Mouse (Mus musculus) olfactory bulb, adult 2 months (tissue): ENCODE measurements at regions not wholly inside any gene's neighbourhood (a gene's known extent, or its start where the extent isn't known, plus 50 kb on each side); places are given as distances from the start of the nearest gene placed in this dataset.

Source experiments
- H3K27ac ChIP-seq: fragments of 200-500 bp; 2 replicates; pipeline ENCODE4 v1.5.1; 2012; ENCODE audit warnings: low read depth, low read length; ENCODE audit not compliant: insufficient read depth
- H3K4me1 ChIP-seq: fragments of 200-500 bp; 2 replicates; pipeline ENCODE4 v1.6.1; 2012; ENCODE audit warnings: low read length; ENCODE audit not compliant: control insufficient read depth, insufficient read depth
- H3K4me3 ChIP-seq: fragments of 200-500 bp; 2 replicates; pipeline ENCODE4 v1.5.1; 2012; ENCODE audit warnings: mild to moderate bottlenecking, low read depth, low read length, moderate library complexity; ENCODE audit not compliant: insufficient read depth
- CTCF ChIP-seq: fragments of 200-500 bp; IDR thresholded peaks from 2 replicates; pipeline ENCODE4 v1.5.1; 2012; ENCODE audit warnings: low read depth, mild to moderate bottlenecking, low read length, moderate library complexity; ENCODE audit not compliant: insufficient read depth
- POLR2A ChIP-seq: fragments of 200-500 bp; IDR thresholded peaks from 2 replicates; pipeline ENCODE4 v1.6.1; 2012; ENCODE audit warnings: mild to moderate bottlenecking, low read depth, low read length, moderate library complexity; ENCODE audit not compliant: insufficient read depth
- WGBS: fragments of 180-500 bp; shearing (Covaris S2); methylation state at CpG from one replicate; pipeline ENCODE4 v1.1.7; 2018; 5-methylcytosine and 5-hydroxymethylcytosine counted together

DNA sequence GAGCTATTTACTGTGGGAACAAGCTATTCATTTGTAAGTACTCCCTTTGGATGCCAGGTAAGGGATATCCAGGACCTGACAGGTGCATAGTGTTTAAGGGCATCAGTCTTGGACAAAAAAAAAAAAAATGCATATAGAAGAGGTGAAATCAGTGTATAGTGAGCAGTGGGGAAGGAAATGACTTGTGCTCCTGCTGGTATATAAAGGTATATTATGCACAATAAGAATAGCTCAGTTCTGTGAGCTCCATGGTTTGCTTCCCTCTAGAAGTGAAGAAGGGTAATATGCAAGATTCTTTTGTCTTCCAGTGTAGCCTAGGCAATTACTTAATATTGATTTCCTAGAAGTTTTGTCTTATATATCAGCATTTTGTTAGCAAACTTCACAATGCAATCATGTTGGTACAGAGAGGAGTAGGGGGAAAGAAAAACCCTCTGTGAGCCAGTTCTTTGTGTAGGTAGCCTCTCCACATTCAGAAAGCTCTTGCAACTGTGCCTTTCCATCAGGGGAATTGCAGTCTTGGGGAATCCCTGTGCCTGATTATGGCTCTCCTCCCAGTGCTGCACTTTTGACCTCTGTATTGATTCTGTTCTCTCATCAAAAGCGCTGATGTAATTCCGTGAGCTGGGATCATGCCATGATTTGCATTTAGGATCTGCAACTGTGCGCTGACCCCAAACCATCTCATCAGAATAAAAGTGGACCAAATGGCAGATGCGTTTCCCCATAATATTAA, 840.7 kb upstream of the Gm5150 start:
- no peak for TF ChIP-seq CTCF
- no peak for TF ChIP-seq POLR2A
- Histone ChIP-seq H3K4me3 (no peak overlapping the region), H3K4me1 (no peaks in the 10 kb centered on the region), H3K27ac (no peak overlapping the region)
- WGBS = 75% methylated on average over 4 of the region's 4 CpGs

GRCm38 (mm10) chr3:16820536-16820935, 814.3 kb upstream of the Gm5150 start:
- Histone ChIP-seq H3K4me3 (no peak overlapping the region), H3K27ac (no peak overlapping the region), H3K4me1 (0 out of 2 replicates have a peak, but pooled peaks cover 2% of the 10 kb centered on the region)
- TF ChIP-seq CTCF (no peak), POLR2A (no peak)
- 55% methylated on average over 6 of the region's 6 CpGs for WGBS

GRCm38 (mm10) chr3:16819218-16820122, 813.2 kb upstream of the Gm5150 start:
- Histone ChIP-seq H3K4me1 (0 out of 2 replicates have a peak, but pooled peaks cover 2% of the 10 kb centered on the region), H3K27ac (peak overlapping the region; percentile 40; the same call in 1 of the 2 replicates), H3K4me3 (no peak overlapping the region)
- WGBS = 61% methylated on average over 4 of the region's 4 CpGs
- TF ChIP-seq POLR2A (no peak), CTCF (no peak)

DNA sequence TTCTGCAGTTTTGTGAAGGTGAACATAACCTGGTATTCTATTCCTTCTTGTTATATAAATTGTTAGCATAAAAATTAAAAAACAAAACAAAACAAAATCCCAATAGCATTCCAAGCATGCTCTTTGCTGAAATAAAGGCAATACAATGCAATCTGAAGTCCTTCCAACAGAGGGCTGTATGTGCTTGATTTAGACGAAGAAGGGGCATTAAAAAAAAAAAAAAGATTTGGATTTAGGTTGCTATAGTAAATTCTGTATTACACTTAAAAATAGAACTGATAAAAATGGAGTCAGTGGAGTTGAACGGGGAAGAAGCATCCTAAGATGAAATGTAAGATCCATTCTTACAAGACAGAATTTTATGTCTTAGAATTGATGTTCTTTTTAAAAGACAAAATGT, 810.6 kb upstream of the Gm5150 start:
- Histone ChIP-seq H3K27ac (no peak overlapping the region), H3K4me1 (0 out of 2 replicates have a peak, but pooled peaks cover 2% of the 10 kb centered on the region), H3K4me3 (no peak overlapping the region)
- WGBS = 9% methylated on average over 2 of the region's 2 CpGs
- TF ChIP-seq POLR2A (no peak), CTCF (no peak)

DNA sequence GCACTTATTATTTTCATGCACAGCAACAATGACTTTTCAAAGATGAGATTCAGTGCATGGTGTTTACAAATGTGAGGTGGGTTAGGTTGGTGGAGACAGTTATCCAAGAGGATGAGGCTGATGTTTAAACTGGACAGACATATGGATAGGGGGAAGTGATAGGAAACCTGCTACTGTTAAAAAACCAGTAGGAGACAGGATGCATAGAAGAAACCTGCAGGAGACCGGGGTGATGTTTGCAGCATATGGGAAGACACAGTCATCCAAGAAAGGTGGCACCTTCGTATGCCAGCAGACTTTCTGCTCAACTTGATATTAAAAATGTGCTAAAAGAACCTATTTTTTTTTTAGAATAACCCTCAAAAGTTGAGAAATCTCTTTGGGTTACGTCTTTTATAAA, 809.9 kb upstream of the Gm5150 start:
- Histone ChIP-seq H3K4me3 (no peak overlapping the region), H3K4me1 (0 out of 2 replicates have a peak, but pooled peaks cover 2% of the 10 kb centered on the region), H3K27ac (no peak overlapping the region)
- TF ChIP-seq CTCF (no peak), POLR2A (no peak)
- 75% methylated on average over 3 of the region's 3 CpGs for WGBS

GRCm38 (mm10) chr3:16810878-16811611, 804.8 kb upstream of the Gm5150 start:
- 40% methylated on average over 3 of the region's 3 CpGs for WGBS
- Histone ChIP-seq H3K27ac (no peak overlapping the region), H3K4me1 (no peaks in the 10 kb centered on the region), H3K4me3 (no peak overlapping the region)
- no peak for TF ChIP-seq CTCF
- TF ChIP-seq POLR2A = no peak

- TF ChIP-seq CTCF (no peak), POLR2A (no peak)
- H3K4me1 ChIP-seq = no peaks in the 10 kb centered on the region
- no peak overlapping the region for H3K4me3 ChIP-seq
- no peak overlapping the region for H3K27ac ChIP-seq
Observed at GRCm38 (mm10) chr3:16803603-16804002, 797.4 kb upstream of the Gm5150 start.
